Mouse (Mus musculus) spleen, adult 2 months (tissue): Measurements from ENCODE around the gene Foxe3.

Source experiments
- CTCF ChIP-seq: fragments of 200-500 bp; IDR thresholded peaks from 2 replicates; pipeline ENCODE4 v1.5.1; 2011; ENCODE audit warnings: mild to moderate bottlenecking, inconsistent platforms; ENCODE audit not compliant: insufficient read depth, insufficient read length, insufficient replicate concordance; ENCODE audit errors: extremely low read depth
- POLR2A ChIP-seq: fragments of 200-500 bp; IDR thresholded peaks from 2 replicates; pipeline ENCODE4 v1.6.1; 2011; ENCODE audit warnings: low read depth, low read length, inconsistent platforms

DNA sequence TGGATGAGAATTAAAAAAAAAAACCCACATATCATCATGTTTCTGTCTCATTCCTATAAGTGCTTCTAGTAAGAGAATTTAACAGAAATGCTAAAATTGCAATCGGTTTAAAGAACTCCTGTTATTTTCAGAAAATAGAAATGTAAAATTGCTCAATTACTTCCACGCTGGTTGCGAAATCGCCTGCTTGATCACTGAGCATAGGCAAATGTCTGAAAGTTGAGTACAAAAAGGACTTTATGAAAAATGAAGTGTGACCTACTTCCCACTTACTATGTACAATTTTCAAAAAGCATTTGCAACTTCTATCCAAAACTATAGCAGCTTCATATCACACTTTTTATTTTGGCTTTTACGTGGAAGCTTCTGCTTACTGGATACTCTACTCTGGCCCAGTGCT is 44.9 kb upstream of the Foxe3 start:
- TF ChIP-seq CTCF (no peak), POLR2A (no peak)
